Mouse (Mus musculus) layer of hippocampus, adult 9-11 months (tissue): ENCODE data around the gene Msgn1.

Experiments used
- DNase-seq: peaks from one replicate; pipeline ENCODE4 v3.0.0; 2022

Gene Msgn1

DNA sequence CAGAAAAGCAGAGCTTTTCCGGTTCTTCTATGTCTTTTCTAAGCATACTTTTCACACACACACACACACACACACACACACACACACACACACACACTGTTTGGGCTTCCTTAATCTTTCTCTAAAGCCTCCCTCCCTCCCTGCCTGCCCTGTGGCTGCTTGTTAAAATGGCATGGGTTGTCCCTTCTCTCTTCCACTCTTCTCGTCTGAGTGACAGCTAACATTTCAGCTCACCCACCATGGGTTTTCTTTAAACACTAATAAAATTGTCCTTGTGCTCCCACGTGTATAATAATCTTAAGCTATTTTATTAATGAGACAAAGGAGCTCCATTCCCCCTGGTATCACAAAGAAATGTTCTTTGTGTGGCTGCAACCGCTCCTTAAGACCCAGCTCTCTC lies 10.7 kb downstream of the Msgn1 start:
- no peak for DNase-seq

DNA sequence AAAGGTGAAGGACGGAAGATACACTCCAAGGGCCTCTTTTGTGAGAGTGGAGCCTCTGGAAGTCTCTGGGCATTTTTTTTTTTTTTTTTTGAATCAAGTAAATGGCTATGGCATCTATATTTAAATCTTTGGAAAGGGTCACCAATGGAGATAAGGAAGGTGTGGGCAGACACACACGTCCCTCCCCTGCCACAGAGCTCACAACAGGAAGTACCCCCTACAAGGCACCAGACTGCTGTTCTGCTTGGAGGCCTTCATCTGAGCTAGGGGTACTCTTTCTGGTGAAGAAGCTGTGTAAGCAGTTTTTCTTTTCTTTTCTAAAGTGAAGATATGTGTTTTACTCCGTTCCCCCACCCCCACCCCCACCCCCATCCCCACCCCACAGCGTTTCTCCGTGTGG lies 11.9 kb downstream of the Msgn1 start:
- DNase-seq, result no peak

DNA sequence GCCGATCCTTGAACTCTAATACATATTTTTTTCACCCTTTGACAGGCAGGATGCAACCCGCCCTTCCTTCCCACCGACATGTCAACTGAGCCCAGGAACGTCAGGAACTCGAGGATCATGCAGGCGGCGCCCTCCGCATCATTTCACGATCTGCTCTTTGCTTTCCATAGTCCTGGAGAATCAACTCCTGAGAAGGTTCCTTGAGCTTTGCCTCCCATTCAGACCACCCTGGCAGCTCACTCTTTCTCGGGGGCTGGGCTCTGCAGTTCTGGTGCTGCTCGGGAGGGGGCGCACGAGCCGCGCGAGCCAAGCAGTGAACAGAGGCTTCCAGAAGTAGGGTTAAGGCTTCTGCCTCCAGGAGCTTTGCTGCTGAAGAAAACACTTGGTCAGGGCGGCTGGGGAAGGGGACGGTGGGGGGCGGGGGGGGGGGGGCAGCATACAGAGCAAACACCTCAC lies 12.6 kb downstream of the Msgn1 start:
- no peak for DNase-seq

DNA sequence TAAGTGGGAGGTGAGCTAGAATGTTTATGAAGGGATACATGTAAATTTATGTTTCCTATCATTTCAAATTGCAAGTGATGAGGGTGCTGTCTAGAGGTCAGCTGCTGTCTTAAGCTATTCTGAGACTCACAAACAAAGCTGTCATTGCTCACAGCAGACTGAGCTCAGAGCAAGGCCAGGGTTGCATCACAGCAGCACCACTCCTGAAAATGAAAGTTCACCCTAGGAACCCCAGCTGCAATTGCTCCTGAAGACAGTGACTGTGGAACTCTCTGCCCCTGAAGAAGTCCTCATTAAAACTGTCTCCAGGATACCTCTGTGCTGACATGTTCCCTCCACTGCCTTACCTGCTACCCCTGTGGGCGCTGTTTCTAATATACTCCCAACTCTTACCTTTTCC lies 13.7 kb downstream of the Msgn1 start:
- no peak for DNase-seq

- DNase-seq, result peak; percentile 86
Measured at GRCm38 (mm10) chr12:11178486-11179154, 30.2 kb downstream of the Msgn1 start.

GRCm38 (mm10) chr12:11177408-11178394 lies 31.1 kb downstream of the Msgn1 start:
- DNase-seq, result peak; percentile 5

DNA sequence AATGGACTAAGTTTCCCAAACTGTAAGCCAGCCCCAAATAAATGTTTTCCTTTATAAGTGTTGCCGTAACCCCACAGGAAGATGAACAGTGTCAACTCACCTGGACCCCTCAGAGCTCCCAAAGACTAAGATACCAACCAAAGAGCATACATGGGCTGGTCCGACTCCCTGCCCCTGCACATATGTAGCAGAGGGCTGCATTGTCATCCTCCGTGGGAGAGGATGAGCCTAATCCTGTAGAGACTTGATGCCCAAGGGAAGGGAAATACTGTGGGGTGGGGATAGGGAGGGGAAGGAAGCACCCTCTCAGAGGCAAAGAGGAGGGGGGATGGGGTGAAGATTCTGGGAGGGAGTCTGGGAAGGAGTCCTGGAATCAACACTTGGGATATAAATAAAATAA lies 50.1 kb downstream of the Msgn1 start:
- no peak for DNase-seq
